Mouse (Mus musculus) adrenal gland, adult 8-10 months (tissue): ENCODE results near the gene Calb2. TPM values are rescaled to one million over a fixed set of nuclear protein-coding genes. Genes with fewer than 3 reads are reported as not detected.

ENCODE experiments used
- DNase-seq: peaks from one replicate; pipeline ENCODE4 v3.0.0; 2022
- total RNA-seq, 4 experiments: library from RNA; stranded (reverse); gene quantifications; 2 replicates each; pipeline ENCODE4 v1.2.4; 2022

Calb2 gene
- 1 to 10 TPM in 2 of 4 experiments, under 1 TPM in 1, not detected in 1; 0.52 to 2.2 (median 1.5) TPM for total RNA-seq

GRCm38 (mm10) chr8:110168046-110168445, at the start of gene Calb2:
Calb2 (minus strand) TSS chr8:110168210.
- no peak for DNase-seq

DNA sequence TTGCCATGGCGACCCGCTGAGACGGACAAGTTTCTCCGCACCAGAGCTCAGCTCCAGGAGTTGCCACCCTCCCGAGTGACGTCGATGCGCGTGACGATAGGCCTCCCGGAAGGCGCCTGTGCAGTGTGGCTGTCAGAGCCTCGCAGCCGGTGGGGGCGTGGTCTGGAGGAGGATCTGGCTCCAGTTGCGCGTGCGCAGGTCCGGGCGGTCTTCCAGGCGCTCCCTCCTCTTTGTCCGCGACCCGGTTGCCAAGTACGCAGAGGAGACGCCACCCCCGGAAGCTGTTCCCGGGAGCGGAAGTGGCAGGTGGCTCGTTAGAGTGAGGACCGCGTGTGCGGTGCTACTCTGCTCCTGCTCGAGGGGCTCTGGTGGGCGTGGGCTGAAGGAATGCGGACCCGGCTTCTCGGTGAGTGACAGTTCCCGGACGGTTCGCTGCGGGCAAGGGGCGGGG, 49.7 kb upstream of the Calb2 start:
- peak; percentile 99 for DNase-seq

DNA sequence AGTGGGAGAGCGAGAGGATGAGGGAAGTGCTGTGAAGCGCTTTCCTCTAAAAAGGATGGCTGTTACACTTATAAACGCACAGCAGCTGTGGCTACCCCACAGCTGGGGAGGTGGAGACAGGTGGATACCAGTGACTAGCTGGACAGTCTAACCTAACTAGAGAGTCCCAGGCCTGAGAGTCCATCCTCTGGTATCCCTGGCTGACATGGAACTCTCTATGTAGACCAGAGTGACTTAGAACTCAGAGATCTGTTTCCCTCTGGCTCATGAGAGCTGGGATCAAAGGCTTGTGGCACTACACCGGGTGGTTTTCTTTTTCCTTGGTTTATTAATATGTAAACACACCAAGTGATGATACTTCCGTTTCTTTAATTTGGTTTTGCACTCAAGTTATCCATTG, 49.2 kb upstream of the Calb2 start:
- DNase-seq: no peak

- DNase-seq: no peak
Measured at GRCm38 (mm10) chr8:110216253-110216652, 48.2 kb upstream of the Calb2 start.

DNA sequence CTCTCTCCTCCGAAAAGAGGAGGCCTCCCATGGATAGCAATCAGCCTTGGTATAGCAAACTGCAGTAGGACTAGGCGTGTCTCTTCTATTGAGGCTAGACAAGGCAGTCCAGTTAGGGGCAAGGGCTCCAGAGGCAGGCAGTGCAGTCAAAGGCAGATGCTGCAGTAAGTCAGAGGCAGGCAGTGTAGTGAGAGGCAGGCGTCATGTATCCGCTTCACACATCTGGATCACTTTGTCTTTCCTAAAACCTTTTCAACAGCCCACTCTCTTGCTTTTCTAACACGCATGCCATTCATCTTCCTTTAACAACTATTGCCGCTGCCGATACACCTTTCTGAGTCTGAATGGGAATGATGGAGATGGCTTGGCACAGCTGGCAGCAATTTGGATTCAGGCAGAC, 47.4 kb upstream of the Calb2 start, which contains the start of gene Cmtr2:
Cmtr2 (plus strand) TSS at position 301 of the 400 bp plus-strand sequence.
- no peak for DNase-seq

DNA sequence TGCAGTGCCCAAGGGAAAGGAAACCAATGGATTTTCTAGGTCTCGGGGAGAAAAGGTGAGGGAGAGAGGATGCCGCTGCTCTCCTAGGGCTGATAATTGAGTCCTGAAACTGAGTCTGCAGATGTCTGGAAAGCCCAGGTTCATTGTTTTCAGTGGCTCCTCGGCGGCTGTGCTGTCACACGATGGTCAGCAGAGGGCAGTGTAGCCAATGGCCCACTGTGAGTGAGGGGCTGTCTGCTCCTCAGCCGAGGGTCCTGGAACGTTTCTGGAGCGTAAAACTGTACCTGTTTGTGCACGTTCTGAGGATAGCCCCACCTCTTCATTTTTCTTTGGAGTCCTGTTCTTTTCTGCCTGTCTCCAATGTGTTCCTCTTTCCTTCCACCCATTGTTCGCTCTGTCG, 33.8 kb upstream of the Calb2 start:
- no peak for DNase-seq

DNA sequence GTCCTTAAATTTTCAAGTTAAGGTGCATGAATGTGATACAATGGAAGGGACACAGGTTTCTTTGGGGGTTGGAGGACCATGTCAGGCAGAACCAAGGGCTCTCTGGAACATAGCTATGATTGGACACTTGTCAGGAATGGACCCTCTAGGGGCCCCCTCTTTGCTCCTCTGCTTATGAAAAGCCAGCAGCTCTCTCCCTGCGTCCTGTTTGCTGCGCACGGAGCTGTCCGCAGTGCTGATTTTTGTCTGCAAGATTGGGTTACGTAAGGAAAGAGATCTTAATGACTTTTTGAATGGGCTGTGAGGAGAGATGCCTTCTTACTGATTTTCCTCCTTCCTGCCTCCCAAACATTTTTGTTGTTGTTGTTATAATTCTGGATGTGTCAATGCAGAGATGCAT, 28.7 kb upstream of the Calb2 start:
- no peak for DNase-seq

- DNase-seq: no peak
Measured at GRCm38 (mm10) chr8:110188961-110189750, 21.1 kb upstream of the Calb2 start.

- DNase-seq: no peak
Measured at GRCm38 (mm10) chr8:110185538-110185937, 17.5 kb upstream of the Calb2 start.

GRCm38 (mm10) chr8:110183748-110184147, 15.7 kb upstream of the Calb2 start:
- DNase-seq: no peak

GRCm38 (mm10) chr8:110182735-110183367, 14.8 kb upstream of the Calb2 start:
- no peak for DNase-seq

- no peak for DNase-seq
Measured at GRCm38 (mm10) chr8:110177359-110178155, 9.5 kb upstream of the Calb2 start.

DNA sequence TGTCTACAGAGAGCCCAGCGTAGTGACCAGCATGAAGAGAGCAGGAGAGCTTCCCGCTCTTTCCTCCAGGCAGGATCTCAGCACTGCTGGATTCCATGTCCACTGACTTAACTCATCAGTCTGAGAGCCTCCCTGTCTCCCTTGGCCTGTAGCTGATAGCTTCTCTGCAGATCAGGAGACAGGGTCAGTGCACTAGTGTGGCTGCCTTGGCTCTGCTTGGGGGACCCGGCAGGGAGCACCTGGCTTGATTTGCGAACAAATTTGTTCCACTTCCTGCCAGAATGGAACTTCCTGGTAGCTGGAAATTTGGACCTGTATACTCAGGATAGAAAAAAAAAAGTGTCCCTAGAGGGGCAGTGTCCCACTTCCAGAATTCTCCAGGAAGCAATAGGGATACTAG, 6.8 kb upstream of the Calb2 start:
- DNase-seq: no peak

DNA sequence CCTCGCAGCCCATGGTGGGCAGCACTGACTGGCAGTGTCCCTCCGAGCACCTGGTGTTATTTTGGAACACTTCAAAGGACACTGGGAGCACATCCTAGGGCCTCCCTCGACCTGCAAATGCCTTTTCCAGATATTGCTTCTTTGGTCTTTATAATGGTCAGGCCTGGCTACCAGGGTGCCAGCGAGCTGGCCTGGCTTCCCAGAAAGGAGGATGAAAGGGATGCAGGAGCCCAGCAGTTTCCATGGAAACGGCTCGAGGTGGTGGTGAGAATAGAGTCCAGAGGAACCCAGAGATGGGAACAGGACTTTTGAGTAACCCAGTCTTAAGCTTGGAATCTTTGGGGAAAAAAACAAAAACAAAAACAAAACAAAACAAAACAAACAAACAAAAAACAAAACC, 4.2 kb upstream of the Calb2 start:
- DNase-seq: no peak

GRCm38 (mm10) chr8:110166270-110166669, 1.7 kb downstream of the Calb2 start:
- DNase-seq: no peak

DNA sequence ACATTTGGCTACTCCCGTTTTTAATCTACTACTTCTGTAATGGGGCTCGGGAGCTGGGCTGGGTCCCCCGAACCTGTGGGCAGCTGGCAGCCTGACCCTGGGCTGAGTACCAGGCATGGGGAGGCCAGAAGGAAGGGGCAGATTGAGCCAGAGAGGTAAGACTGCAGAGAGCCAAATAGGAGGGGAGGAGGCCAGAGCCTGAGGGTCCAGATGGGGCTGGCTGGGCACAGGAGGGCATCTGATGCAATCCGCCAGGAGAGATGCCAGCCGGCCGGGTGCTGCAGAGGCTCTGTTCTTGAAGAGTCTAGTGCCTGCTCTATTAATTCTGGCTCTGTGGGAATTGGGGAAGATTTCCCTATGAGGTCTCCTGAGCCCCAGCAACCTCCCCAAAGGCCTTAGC, 6.0 kb downstream of the Calb2 start:
- DNase-seq: no peak

DNA sequence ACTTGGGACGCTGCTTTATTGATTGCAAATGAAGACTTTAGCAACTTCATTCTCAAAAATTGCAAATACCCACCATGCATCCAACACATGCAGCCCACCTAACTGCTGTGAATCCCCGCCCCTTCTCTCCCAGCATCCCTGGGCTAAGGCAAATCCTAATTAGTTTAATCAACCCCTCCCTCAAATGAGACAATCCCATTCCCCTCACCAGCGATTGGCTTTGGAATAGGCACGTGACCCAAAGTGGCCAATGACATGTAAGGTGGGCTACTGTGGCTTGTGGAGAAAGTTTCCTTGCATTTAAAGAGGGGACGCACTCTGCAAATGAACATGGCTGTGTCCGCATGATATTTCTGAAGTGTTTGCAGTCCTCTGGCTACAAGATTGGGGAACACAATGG, 15.1 kb downstream of the Calb2 start:
- no peak for DNase-seq

DNA sequence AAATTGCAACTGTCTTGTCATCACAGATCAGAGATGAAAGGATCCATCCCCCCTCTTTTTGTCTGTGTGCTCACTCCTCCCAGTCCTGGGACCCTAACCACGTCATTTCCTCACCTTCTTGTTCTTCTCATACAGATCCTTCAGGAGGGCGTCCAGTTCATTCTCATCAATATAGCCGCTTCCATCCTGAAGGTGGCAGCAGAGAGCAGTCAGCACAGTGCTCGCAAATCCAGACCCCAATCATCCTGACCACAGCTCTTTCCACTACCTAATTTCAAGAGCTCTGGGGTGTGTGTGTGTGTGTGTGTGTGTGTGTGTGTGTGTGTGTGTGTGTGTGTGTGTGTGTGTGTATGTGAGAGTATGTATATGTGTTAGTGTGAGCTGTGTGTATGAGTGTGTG, 22.5 kb downstream of the Calb2 start:
- DNase-seq: peak; percentile 5

- no peak for DNase-seq
Measured at GRCm38 (mm10) chr8:110140770-110141169, 27.2 kb downstream of the Calb2 start.

- no peak for DNase-seq
Measured at GRCm38 (mm10) chr8:110140156-110140555, 27.9 kb downstream of the Calb2 start.

DNA sequence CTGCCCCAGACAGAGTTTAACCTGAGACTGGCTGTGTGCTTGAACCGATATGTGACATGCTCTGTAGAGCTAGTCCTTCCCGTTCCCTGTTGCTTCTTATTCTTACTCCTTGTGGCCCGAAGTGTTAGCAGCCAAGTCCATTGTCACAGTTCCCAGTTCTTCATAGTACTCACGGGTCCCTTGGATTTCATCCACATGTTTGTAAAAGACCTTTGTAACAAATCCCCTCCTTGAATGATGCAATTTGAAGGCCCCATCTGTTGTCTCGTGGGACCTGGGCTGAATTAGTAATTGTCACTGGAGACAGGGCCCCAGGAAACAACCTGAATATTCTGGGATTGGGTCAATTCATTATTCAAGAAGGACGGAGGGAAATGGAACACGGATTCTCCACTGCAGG, 32.5 kb downstream of the Calb2 start:
- DNase-seq: no peak

DNA sequence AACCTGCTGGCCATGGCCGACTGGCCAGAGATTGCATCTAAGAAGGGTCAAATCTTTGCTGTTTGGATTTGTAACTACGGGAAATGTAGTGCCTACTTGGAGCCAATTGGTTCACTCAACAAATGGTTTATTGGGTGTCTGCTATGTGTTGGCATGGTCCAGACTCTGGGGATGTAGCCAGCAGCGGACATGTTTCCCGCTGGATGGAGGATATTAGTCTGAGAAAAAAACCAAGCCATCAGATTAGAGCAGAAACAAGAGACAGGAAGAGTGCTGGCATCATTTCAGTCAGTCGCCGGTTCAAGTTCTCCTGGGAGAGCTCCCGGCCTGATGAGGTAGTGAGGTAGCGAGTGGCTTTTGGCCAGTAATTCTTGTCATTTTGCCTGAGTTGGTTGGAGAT, 33.8 kb downstream of the Calb2 start:
- DNase-seq: no peak

DNA sequence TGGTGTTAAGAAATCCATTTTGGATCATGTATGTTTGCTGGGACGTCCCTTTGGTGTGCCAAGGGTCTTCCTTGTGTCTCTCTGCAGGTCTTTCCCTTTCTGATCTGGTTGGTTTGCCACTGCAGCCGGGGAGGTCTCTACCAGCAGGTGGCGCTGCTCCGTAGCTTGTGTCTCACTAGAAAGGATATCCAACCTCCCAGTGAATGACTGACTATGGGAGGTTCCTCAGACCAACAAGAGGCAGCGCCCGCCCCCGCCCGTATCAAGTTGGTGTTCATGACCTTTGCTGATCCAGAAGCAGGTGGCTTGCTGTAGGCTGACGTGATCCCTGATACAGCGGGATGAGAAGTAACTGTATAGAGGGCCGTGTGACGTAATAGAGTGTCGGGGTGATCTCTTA, 37.5 kb downstream of the Calb2 start:
- peak; percentile 23 for DNase-seq
